Mouse (Mus musculus) left cerebral cortex, adult 2 months (tissue): ENCODE measurements around the gene Wars. TPM values are rescaled to one million over a fixed set of nuclear protein-coding genes. Genes with fewer than 3 reads are reported as not detected.
A peak's percentile ranks its signal among the peaks of the same experiment; 100 is the strongest.

Experiments used
- DNase-seq, 2 experiments: peaks; one replicate each; pipeline ENCODE4 v3.0.0; 2021 to 2022; ENCODE audit warnings: low spot score in 2 of 2, mixed read lengths in 1 of 2; ENCODE audit errors: extremely low spot score in 1 of 2
- H3K27ac ChIP-seq: fragments of 200-600 bp; 2 replicates; pipeline ENCODE4 v1.8.1; 2022
- H3K4me3 ChIP-seq: fragments of 200-600 bp; 2 replicates; pipeline ENCODE4 v1.8.1; 2022
- CTCF ChIP-seq: fragments of 200-600 bp; IDR thresholded peaks from 2 replicates; pipeline ENCODE4 v1.8.1; 2022; ENCODE audit warnings: antibody characterized with exemption, mild to moderate bottlenecking, moderate library complexity
- intact Hi-C: fragments of 180-260 bp; cut with DNase I; formaldehyde crosslinking; loops from one replicate; pipeline ENCODE4 v1.15.1; 2025
- total RNA-seq, 2 experiments: library from RNA; stranded (reverse); gene quantifications; 2 replicates each; pipeline ENCODE4 v1.2.3; 2021

The Wars gene
- total RNA-seq, 2 experiments from 2014 or later, result 84.8 to 86.0 TPM

DNA sequence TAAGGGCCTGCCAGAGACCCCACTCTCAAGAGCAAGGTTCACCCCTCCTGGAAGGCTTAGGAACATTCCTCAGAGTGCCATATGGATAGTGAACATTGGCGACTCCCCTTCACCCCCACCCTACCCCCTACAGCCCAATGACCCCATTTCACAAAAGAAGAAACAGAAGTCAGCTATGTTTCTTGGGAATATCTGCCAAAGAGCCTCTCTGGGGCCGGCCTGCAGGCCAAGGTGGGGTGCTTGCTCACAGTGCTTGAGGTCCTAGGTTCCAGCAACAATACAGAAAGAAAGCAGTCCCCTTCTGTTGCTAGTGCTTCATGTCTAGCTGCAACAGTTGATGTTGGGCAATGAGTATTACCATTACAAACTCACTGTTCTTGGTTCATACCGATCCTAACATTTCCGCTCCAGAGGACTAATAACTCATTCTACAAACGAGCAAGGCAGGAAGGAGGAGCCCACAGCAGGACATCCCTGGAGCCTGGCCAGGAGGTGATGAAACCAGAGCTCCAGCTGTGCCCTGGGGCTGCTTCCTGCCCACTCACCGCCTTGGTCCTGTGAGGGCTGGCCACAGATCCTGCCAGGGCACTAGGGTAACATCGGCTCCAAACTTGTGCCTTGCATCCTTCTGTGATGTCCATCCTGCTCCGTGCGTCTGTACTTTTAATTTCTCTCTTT is 61.9 kb downstream of the Wars start:
- intact Hi-C loops, result no loop called here
- DNase-seq, result peak in 1 of 2 experiments; percentile 42
- no peak for TF ChIP-seq CTCF
- Histone ChIP-seq H3K4me3 (no peak overlapping the region), H3K27ac (peak overlapping the region; percentile 36; the same call in 1 of the 2 replicates)

DNA sequence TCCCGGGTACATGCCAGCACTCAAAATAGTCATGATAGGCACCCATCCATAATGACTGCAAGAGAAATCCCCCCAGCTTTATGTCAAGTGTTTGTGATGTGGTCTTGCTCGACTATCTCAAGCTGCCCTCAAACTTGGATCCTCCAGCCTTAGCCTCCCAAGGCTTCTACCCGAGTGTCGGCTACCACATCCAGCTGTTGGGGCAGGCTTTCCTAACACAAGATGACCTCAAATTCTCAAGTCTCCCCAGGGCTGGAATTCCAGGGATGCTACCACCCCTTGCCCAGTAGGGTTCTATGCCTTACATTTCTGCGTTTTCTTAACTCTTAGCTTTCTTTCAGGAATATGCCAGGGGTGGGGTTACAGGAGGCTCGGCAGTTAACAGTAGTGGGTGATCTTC is 63.6 kb downstream of the Wars start:
- no peak for DNase-seq
- no peak overlapping the region for H3K4me3 ChIP-seq
- intact Hi-C loops, result no loop called here
- no peak overlapping the region for H3K27ac ChIP-seq
- TF ChIP-seq CTCF, result no peak

DNA sequence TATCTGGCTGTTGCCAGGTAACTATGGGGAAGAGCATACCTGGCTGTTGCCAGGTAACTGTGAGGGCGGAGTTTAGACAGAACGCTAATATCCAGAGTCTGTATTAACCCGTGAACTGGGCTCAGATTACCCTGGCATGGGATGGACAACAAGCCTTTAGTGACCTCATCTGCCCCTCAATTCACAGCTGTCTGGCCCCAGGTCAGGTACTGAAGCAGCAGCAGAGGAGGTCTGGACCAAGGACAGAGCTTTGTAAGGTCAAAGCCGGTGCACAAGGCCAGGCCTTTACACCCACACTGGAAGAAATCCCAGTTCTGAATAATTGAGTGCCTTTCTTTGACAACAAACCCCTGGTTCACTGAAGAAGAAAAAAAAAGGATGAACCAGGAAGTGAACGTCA is 64.3 kb downstream of the Wars start:
- intact Hi-C loops, result no loop called here
- H3K4me3 ChIP-seq, result no peak overlapping the region
- no peak for TF ChIP-seq CTCF
- DNase-seq, result no peak
- no peak overlapping the region for H3K27ac ChIP-seq

DNA sequence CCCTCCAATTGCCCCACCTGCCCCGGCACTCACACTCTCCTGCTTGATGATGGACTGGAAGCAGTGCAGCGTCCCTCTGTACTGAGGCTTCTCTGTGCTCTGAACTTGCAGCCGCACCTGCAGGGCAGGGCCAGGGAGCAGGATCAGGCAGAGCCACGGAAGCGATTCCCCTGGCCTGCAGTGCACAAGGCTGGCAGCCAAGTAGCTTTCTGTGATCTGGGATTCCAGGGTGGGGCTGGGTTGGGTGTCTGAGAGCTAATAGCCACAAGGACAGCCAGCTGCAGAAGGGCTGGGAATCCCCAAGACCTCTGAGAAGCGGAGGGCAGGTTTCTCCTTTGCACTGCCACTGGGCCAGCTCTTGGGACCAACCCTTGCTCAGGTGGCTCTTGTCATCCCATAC is 66.3 kb downstream of the Wars start:
- no peak for TF ChIP-seq CTCF
- intact Hi-C loops, result no loop called here
- DNase-seq, result no peak
- H3K27ac ChIP-seq, result no peak overlapping the region
- no peak overlapping the region for H3K4me3 ChIP-seq

DNA sequence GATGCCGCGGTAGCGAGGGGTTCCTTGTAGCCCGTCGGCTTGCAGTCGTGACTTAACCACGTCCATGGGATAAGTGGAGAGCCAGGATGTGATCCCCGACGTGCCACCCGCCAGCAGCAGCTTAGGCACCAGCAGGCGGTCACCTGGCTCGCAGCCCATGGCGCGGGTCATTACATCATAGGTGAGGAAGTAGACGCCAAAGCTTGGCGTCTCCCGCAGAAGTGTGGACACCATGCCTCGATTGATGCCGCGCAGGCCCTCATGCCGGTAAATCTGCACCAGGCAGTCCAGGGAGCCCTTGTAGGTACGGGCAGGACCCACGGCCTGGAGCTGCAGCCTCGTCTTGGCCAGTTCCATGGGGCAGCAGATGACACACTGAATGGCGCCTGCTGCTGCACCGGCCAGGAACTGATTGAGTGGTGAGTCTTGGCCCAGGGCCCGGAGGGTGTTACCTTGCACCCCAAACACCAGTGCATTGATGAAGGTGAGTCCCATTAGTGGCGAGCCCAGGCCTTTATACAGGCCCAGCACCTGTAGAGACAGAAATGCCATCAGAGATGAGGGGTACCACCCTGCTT is 66.9 kb downstream of the Wars start:
- no peak for TF ChIP-seq CTCF
- Histone ChIP-seq H3K4me3 (no peak overlapping the region), H3K27ac (no peak overlapping the region)
- intact Hi-C loops, result no loop called here
- DNase-seq, result no peak

DNA sequence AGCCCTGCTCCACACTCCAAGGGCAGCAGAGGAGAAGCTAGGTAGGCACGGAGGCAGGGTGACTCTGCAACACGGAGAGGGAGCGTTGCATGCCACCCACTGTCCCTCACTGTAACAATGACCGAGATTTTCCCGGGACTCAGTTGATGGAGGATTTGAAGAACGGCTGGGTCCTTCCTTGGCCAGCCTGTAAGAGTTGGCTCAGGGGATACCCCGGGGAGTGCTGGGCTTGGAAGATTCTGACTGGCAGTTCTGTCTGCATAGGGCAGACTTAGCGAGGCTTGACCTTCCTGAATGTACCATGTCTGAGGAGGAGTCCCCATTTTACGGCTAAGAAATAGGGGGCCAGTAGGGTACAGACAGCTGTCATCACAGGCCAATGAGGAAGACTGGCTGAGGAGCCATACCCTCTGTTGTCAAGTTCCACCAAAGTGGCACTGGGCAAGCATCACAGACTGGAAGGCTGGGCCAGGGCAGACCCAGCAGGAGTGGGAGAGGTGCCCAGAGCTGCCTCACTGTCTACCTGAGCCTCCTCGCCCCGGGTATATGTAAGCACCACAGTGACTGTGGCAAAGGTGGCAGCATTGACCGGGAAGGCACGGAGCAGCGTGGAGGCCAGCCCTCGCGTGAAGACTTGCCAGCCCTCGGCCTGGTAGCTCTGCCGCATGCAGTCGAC is 67.6 kb downstream of the Wars start:
- Histone ChIP-seq H3K27ac (no peak overlapping the region), H3K4me3 (no peak overlapping the region)
- intact Hi-C loops, result no loop called here
- no peak for DNase-seq
- no peak for TF ChIP-seq CTCF

DNA sequence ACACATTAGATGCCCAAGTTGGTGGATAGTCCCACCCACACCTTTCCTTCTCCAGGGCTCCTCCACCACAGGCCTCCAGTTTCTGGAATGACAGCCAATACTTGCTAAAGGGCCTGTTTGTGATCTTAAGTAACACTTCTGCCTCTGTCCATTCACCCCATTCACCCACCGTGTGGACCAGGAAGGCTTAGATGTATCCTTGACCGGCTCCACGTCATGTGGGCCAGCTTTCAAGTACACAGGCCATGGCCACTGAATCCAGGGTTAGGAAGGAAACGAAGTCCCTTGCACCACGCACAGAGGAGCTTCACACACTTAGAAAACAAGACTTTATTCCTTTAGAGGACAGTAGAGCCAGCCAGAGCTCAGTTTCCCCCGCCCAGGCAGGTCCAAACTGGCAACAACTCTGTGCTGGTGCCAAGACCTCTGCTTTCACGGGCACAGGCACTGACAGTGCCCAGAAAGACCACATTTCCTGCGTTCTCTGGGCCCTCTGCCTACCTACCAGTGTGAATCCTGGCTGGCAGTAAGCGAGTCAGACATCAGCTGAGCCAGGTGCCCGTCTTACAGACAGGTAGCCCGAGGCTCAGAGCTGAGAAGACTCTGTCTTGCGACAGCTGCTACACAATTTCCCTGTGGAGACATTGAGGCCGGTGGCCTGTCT is 68.3 kb downstream of the Wars start:
- TF ChIP-seq CTCF, result no peak
- no peak for DNase-seq
- Histone ChIP-seq H3K4me3 (no peak overlapping the region), H3K27ac (no peak overlapping the region)
- intact Hi-C loops, result no loop called here

DNA sequence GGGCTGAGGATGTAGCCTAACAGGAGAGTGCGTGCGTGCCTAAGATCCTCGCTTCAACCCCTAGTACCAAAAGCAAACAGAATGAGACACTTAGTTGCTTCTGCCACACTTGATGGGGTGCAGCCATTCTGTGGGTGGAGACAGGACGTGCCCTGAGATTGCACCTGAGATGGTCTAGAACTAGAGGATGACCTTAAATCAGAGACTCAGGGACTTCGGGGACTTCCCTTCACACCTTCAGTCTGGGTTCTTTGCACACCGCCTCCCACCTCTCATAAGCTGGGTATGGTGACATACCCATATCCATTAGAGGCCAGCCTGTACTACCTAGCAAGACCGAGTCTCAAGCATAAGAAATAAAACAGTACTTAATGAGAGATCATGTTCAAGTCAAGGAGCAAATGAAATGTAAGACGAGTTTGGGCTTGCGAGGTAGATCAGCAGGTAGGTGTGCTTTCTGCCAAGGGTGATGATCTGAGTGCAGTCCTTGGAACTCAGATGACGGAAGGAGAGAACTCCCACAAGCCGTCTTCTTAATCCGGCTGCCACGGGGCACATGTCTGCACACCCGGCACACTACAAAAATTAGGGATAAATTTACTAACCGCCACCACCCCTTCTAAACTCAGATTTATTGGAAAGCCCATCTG is 69.6 kb downstream of the Wars start:
- Histone ChIP-seq H3K27ac (no peak overlapping the region), H3K4me3 (no peak overlapping the region)
- no peak for TF ChIP-seq CTCF
- intact Hi-C loops, result no loop called here
- DNase-seq, result no peak

DNA sequence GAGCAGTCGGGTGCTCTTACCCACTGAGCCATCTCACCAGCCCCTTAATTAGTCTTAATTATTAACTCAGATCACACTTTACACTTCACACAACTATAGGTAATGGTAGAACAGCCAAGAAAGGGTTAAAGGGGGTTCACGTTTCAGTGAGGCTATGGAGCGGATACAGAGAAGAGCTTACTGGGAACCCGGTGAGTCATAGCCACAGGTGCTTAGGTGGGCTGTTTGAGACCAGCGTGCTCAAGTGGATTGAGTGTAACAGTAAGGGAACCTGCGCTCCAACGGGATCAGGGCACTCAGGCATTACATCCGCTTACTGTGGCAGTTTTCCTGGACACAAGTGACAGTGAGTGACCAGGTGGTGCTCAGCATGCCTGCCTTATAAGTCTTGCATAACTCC is 70.9 kb downstream of the Wars start:
- intact Hi-C loops, result no loop called here
- no peak for TF ChIP-seq CTCF
- Histone ChIP-seq H3K27ac (no peak overlapping the region), H3K4me3 (no peak overlapping the region)
- no peak for DNase-seq

DNA sequence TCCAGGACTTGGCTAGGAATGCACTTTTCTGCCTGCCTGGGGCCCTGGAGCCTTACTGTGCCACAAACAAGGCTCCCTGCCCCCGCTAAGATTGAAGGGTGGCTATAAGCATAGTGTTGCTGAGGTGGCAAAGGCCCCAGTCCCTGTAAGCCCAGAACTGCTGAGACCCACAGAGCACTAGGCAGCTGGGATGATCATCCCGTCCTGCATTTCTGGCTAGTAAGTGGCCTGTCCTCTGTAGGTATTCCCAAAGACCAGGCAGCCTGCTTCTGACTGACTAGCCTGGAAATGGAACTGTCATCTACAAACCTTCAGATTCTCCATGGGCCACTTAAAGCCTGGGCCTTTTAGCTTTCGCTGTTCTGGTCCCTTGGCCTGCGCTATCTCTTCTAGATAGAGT is 73.5 kb downstream of the Wars start:
- TF ChIP-seq CTCF, result no peak
- H3K4me3 ChIP-seq, result no peak overlapping the region
- intact Hi-C loops, result no loop called here
- no peak overlapping the region for H3K27ac ChIP-seq
- DNase-seq, result no peak

DNA sequence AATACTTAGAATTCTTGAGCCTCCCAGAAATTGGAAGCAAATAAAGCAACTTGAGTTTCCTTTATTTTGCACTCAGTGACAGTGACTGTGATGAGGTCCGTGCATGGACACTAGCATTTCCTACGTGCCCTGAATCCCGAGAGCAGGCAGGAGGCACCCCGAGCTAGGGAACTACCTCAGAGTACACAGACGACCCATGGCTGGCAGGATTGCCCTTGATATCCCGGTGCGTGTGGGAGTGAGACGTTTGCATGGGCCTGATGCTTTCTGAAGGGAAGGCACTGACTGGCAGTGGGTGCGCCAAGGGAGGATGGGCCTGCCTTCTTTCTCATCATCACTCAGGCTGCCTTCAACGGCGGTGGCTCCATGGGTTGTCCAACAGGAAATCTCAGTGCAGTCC is 77.4 kb downstream of the Wars start:
- Histone ChIP-seq H3K4me3 (no peak overlapping the region), H3K27ac (no peak overlapping the region)
- TF ChIP-seq CTCF, result no peak
- intact Hi-C loops, result no loop called here
- DNase-seq, result no peak

DNA sequence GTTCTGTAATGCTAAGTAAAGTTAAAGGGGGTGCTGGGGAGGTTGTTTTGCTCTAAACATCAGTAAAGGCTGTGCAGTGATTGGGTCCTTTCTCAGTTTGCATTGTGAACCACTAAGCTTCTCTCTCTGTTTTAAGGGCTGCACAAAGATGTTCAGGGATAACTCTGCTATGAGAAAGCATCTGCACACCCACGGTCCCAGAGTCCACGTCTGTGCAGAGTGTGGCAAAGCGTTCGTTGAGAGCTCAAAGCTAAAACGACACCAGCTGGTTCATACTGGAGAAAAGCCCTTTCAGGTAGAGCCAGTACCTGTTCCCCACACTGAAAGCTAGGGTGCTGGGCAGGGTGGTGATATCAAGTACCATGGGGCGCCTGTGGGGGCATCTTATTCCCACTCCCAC is 79.5 kb downstream of the Wars start:
- intact Hi-C loops, result loop anchor here (5.0 kb wide), 1 partner anchor 78 kb away; the partner anchor contains the start of genes Wars and Wdr25
- DNase-seq, result no peak
- Histone ChIP-seq H3K4me3 (no peak overlapping the region), H3K27ac (no peak overlapping the region; the same call in 1 of the 2 replicates)
- TF ChIP-seq CTCF, result no peak
